Mouse (Mus musculus) ES-E14 (cell line): ENCODE measurements around the gene Naglu. TPM values are rescaled to one million over a fixed set of nuclear protein-coding genes. Genes with fewer than 3 reads are reported as not detected.

ENCODE experiments used
- DNase-seq: peaks from one replicate; pipeline ENCODE4 v3.0.0-alpha.2; 2013; ENCODE audit warnings: low read depth, low spot score
- H3K27ac ChIP-seq: 2 replicates; pipeline ENCODE4 v1.5.1; 2012; ENCODE audit warnings: low read depth, mild to moderate bottlenecking, low read length, moderate library complexity, mixed read lengths; ENCODE audit not compliant: poor library complexity, insufficient read depth, severe bottlenecking
- H3K36me3 ChIP-seq: 2 replicates; pipeline ENCODE4 v1.6.1; 2012; ENCODE audit warnings: mild to moderate bottlenecking, low read length, moderate library complexity, mixed read lengths; ENCODE audit not compliant: control insufficient read depth, poor library complexity, insufficient read depth, severe bottlenecking
- H3K4me1 ChIP-seq, 2 experiments: fragments of 150-350 bp in 1 of 2; sonication (generic) in 1 of 2; 2 replicates each; pipeline ENCODE4 v1.6.1; 2012; ENCODE audit warnings: low read length in 2 of 2, mild to moderate bottlenecking in 1 of 2, mixed read lengths in 1 of 2; ENCODE audit not compliant: control insufficient read depth in 2 of 2, insufficient read depth in 2 of 2, poor library complexity in 1 of 2
- H3K4me3 ChIP-seq, 2 experiments: fragments of 150-350 bp in 1 of 2; sonication (generic) in 1 of 2; 2 replicates each; pipeline ENCODE4 v1.5.1; 2012; ENCODE audit warnings: low read length in 2 of 2, low read depth in 1 of 2, mild to moderate bottlenecking in 1 of 2, mixed read lengths in 1 of 2; ENCODE audit not compliant: insufficient read depth in 1 of 2, poor library complexity in 1 of 2, severe bottlenecking in 1 of 2
- H3K9ac ChIP-seq: 2 replicates; pipeline ENCODE4 v1.6.1; 2012; ENCODE audit warnings: low read depth, mild to moderate bottlenecking, low read length, mixed read lengths; ENCODE audit not compliant: poor library complexity, insufficient read depth, severe bottlenecking
- H3K9me3 ChIP-seq: fragments of 150-350 bp; sonication (generic); 2 replicates; pipeline ENCODE4 v1.6.1; 2012; ENCODE audit warnings: low read depth, mild to moderate bottlenecking, low read length; ENCODE audit not compliant: control insufficient read depth, insufficient read depth
- CHD2 ChIP-seq: IDR thresholded peaks from 2 replicates; pipeline ENCODE4 v1.6.1; 2014; ENCODE audit warnings: mild to moderate bottlenecking, low read depth, low read length, inconsistent platforms
- HCFC1 ChIP-seq: IDR thresholded peaks from 2 replicates; pipeline ENCODE4 v1.6.1; 2012; ENCODE audit warnings: low read length, inconsistent platforms, borderline replicate concordance; ENCODE audit not compliant: insufficient read depth
- MAFK ChIP-seq: IDR thresholded peaks from 2 replicates; pipeline ENCODE4 v1.6.1; 2014; ENCODE audit warnings: mild to moderate bottlenecking, low read depth, low read length, inconsistent platforms; ENCODE audit not compliant: insufficient read depth
- ZC3H11A ChIP-seq: IDR thresholded peaks from 2 replicates; pipeline ENCODE4 v1.6.1; 2012; ENCODE audit warnings: low read depth, mild to moderate bottlenecking, inconsistent platforms, low read length, borderline replicate concordance
- ZNF384 ChIP-seq: IDR thresholded peaks from 2 replicates; pipeline ENCODE4 v1.6.1; 2012; ENCODE audit warnings: low read depth, low read length, inconsistent platforms
- in situ Hi-C, 2 experiments: fragments of 600-800 bp; cut with MboI; formaldehyde crosslinking; loops; one replicate each; pipeline ENCODE4 v1.15.1; 2025; ENCODE audit warnings: low sequenced_read_pairs in 2 of 2, inconsistent platforms in 1 of 2; ENCODE audit not compliant: unreplicated experiment in 2 of 2
- total RNA-seq: library from RNA; depleted of rRNA; stranded (reverse); fragments of 300-350 nt; gene quantifications from 2 replicates; pipeline ENCODE4 v1.2.3, GENCODE M21; 2012

The Naglu gene
- total RNA-seq, 1 experiment = 4.7 TPM

DNA sequence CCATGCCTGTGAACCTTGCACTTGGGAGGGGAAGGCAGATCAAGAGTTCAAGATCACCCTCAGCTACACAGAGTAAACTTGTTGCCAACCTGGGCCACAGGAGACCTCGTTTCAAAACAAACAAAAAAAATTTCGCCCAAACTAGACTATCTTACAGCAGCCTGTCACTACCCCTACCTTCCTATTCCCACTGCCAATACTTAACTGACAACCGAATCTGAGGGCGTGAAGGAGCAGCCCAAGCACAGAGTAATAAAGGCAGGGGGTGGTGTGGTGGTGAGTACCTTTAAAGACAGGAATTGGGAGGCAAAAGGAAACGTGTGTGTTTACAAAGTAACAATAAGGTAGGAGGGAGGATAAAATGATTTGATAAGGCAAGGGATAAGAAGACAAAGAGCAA is 40.9 kb downstream of the Naglu start:
- Histone ChIP-seq H3K36me3 (peaks cover 3% of the 10 kb centered on the region; the same call in 1 of the 2 replicates), H3K27ac (no peak overlapping the region), H3K9ac (no peak overlapping the region), H3K4me1 (0 out of 4 replicates have a peak, but pooled peaks cover 0 to 2% of the 10 kb centered on the region in 2 experiments), H3K9me3 (no peaks in the 10 kb centered on the region), H3K4me3 (no peak overlapping the region)
- in situ Hi-C loops = no loop called here
- TF ChIP-seq MAFK (no peak), HCFC1 (no peak), ZC3H11A (no peak), ZNF384 (no peak), CHD2 (no peak)
- no peak for DNase-seq

- Histone ChIP-seq H3K9me3 (no peaks in the 10 kb centered on the region), H3K36me3 (peaks cover 3% of the 10 kb centered on the region; the same call in 1 of the 2 replicates), H3K4me3 (no peak overlapping the region), H3K27ac (no peak overlapping the region), H3K9ac (no peak overlapping the region), H3K4me1 (0 out of 4 replicates have a peak, but pooled peaks cover 0 to 2% of the 10 kb centered on the region in 2 experiments)
- TF ChIP-seq HCFC1 (no peak), MAFK (no peak), ZC3H11A (no peak), ZNF384 (no peak), CHD2 (no peak)
- no peak for DNase-seq
- in situ Hi-C loops = no loop called here
Observed at GRCm38 (mm10) chr11:101111178-101111577, 41.4 kb downstream of the Naglu start.

DNA sequence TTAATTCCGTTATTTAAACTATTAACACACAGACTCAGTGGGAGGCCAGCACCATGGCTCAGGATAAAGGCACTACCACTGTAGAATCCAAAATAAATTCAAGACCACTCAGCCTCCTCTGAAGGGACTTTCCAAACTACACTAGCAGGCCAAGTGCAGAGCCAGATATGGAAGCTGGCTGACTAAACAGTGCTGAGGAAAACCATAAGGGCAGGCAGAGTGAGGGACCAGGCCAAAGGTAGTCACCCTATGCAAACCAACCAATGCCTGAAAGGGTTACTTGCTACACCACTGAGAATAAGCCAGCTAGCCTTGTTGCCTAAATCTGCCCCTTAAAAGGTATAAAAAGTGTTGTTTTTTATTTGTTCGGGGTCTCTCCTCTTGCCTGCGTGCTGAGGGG is 42.4 kb downstream of the Naglu start:
- no peaks in the 10 kb centered on the region for H3K9me3 ChIP-seq
- in situ Hi-C loops = no loop called here
- peak overlapping the region; percentile 43; the same call in 1 of the 2 replicates for H3K27ac ChIP-seq
- no peak overlapping the region for H3K9ac ChIP-seq
- H3K4me3 ChIP-seq = no peak overlapping the region
- 0 out of 4 replicates have a peak, but pooled peaks cover 0 to 2% of the 10 kb centered on the region in 2 experiments for H3K4me1 ChIP-seq
- peaks cover 3% of the 10 kb centered on the region; the same call in 1 of the 2 replicates for H3K36me3 ChIP-seq
- TF ChIP-seq ZC3H11A = no peak
- DNase-seq = no peak

DNA sequence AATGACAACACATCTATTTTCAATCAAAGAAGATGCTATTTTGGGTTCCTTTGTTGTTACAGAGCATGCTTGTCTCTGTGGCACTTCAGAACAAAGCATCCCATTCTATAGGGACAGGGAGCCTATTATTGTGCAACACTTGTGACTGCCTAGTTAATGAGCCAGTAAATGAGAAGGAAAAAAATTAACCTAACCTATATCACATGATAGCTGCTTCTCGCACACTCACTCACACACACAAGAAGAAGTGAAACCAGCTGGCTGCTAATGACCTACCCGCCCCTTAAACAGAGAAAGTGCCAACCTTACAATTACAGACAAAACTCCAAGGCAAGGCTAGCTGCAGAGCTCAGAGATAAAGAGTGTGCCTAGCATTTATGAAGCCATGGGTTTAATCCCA is 45.8 kb downstream of the Naglu start:
- Histone ChIP-seq H3K9me3 (no peaks in the 10 kb centered on the region), H3K4me1 (peaks cover 0 to 5% of the 10 kb centered on the region in 2 experiments; a peak in 3 of 4 replicates), H3K27ac (no peak overlapping the region), H3K9ac (no peak overlapping the region), H3K36me3 (no peaks in the 10 kb centered on the region), H3K4me3 (no peak overlapping the region)
- DNase-seq = no peak
- TF ChIP-seq MAFK = no peak
- TF ChIP-seq ZNF384 = no peak
- TF ChIP-seq ZC3H11A = no peak
- TF ChIP-seq HCFC1 = no peak
- TF ChIP-seq CHD2 = no peak
- in situ Hi-C loops = no loop called here

GRCm38 (mm10) chr11:101118105-101118504 is 48.3 kb downstream of the Naglu start:
- TF ChIP-seq ZC3H11A (no peak), HCFC1 (no peak), MAFK (no peak), CHD2 (no peak), ZNF384 (no peak)
- Histone ChIP-seq H3K9me3 (no peaks in the 10 kb centered on the region), H3K36me3 (peaks cover 2% of the 10 kb centered on the region; the same call in 1 of the 2 replicates), H3K27ac (no peak overlapping the region), H3K9ac (peak overlapping the region; percentile 33; the same call in 1 of the 2 replicates), H3K4me3 (no peak overlapping the region; a peak in 1 of 4 replicates), H3K4me1 (peaks cover 0 to 5% of the 10 kb centered on the region in 2 experiments; a peak in 3 of 4 replicates)
- in situ Hi-C loops = no loop called here
- no peak for DNase-seq
